8 mouse cellular contexts compared by ENCODE assay signal in genomic region chr14:34777810-34778209, GRCm38 (mm10). TPM values are rescaled to one million over a fixed set of nuclear protein-coding genes. Genes with fewer than 3 reads are reported as not detected.
A peak's percentile ranks its signal among the peaks of the same experiment; 100 is the strongest.
DNase-seq lines count a peak whose midpoint lies in the region; ATAC-seq and TF ChIP-seq lines count a peak whose summit lies in the region.

No protein-coding gene starts in this region.

- H3K4me2 ChIP-seq in hindbrain, postnatal 0 days (ENCODE audit: low read depth, low read length): no peak overlapping the region
- H3K4me2 ChIP-seq in limb, embryonic 11.5 days (ENCODE audit: low read depth, severe bottlenecking): no peak overlapping the region

- whole genome bisulfite sequencing in hindbrain, postnatal 0 days: 12% methylated on average over 10 of the region's 10 CpGs
- 13% methylated on average over 10 of the region's 10 CpGs for WGBS in limb, embryonic 11.5 days

- no peaks in the 10 kb centered on the region for H3K4me1 ChIP-seq in hindbrain, postnatal 0 days (ENCODE audit: insufficient read depth, low read length)
- H3K4me1 ChIP-seq in limb, embryonic 11.5 days (ENCODE audit: control insufficient read depth, insufficient read depth, low read length): no peaks in the 10 kb centered on the region

- peak; percentile 90 for TF ChIP-seq CTCF in brain, embryonic 14.5 days (IDR thresholded peaks at IDR 0.05; ENCODE audit: borderline replicate concordance, extremely low read depth, insufficient read depth, insufficient read length)
- peak; percentile 91 for TF ChIP-seq CTCF in hindbrain, postnatal 0 days (IDR thresholded peaks at IDR 0.05; ENCODE audit: low read depth)

- ATAC-seq in erythroid progenitor cell, adult 5-6 weeks (replicated peaks; ENCODE audit: low FRiP score, poor library complexity, severe bottlenecking): 0 out of 2 replicates have a peak, but pooled peaks have one; percentile 31
- ATAC-seq in hindbrain, postnatal 0 days: peak; percentile 36; the same call in 1 of the 2 replicates
- peak; percentile 49; the same call in 1 of the 2 replicates for ATAC-seq in limb, embryonic 11.5 days (ENCODE audit: insufficient number of reproducible peaks, low FRiP score, low TSS enrichment, low read depth)

- H3K27ac ChIP-seq in hindbrain, postnatal 0 days: no peak overlapping the region
- H3K27ac ChIP-seq in limb, embryonic 11.5 days (replicated peaks; ENCODE audit: low read depth, low read length): no peak overlapping the region

- no peak overlapping the region for H3K9ac ChIP-seq in hindbrain, postnatal 0 days (replicated peaks; ENCODE audit: low read length)
- H3K9ac ChIP-seq in limb, embryonic 11.5 days (ENCODE audit: low read length): no peak overlapping the region

- no peak overlapping the region for H3K4me3 ChIP-seq in hindbrain, postnatal 0 days (ENCODE audit: low read length)
- H3K4me3 ChIP-seq in limb, embryonic 11.5 days (ENCODE audit: low read depth, low read length): no peak overlapping the region

- H3K27me3 ChIP-seq in hindbrain, postnatal 0 days (ENCODE audit: insufficient read depth, low read length): no peaks in the 10 kb centered on the region
- H3K27me3 ChIP-seq in limb, embryonic 11.5 days (ENCODE audit: control insufficient read depth, insufficient read depth, low read length): no peaks in the 10 kb centered on the region

- H3K9me3 ChIP-seq in hindbrain, postnatal 0 days (ENCODE audit: low read length): no peaks in the 10 kb centered on the region
- no peaks in the 10 kb centered on the region for H3K9me3 ChIP-seq in limb, embryonic 11.5 days (ENCODE audit: control insufficient read depth, low read length)

- no peaks in the 10 kb centered on the region for H3K36me3 ChIP-seq in hindbrain, postnatal 0 days (ENCODE audit: insufficient read depth, low read length)
- H3K36me3 ChIP-seq in limb, embryonic 11.5 days (ENCODE audit: control insufficient read depth, insufficient read depth, low read length): no peaks in the 10 kb centered on the region

- TF ChIP-seq POLR2A in brain, embryonic 14.5 days (IDR thresholded peaks at IDR 0.05; ENCODE audit: borderline replicate concordance, extremely low read depth, insufficient read depth, insufficient read length, poor library complexity, severe bottlenecking): no peak

- DNase-seq in 3134 (ENCODE audit: extremely low read depth, insufficient read length, low spot score): peak; percentile 21
- DNase-seq in CD4-positive helper T cell, adult 2 months (ENCODE audit: low read depth, low spot score): peak; percentile 72
- peak; percentile 85 for DNase-seq in brain, embryonic 14.5 days (ENCODE audit: low read depth)
- peak; percentile 82 for DNase-seq in hindbrain, postnatal 0 days (ENCODE audit: low spot score)
- DNase-seq in limb, embryonic 11.5 days (ENCODE audit: low spot score): peak; percentile 81
- peak; percentile 33 to 34 for DNase-seq in natural killer cell, adult 2 months (ENCODE audit: low spot score in 2 of 2)
- DNase-seq in urinary bladder, postnatal 36 days (ENCODE audit: low spot score in 2 of 2): no peak

RNA-seq across cellular contexts. Expression of gene Grid1, which starts 42.1 kb away (rescaled TPM):
- 7.3 and 14.8 TPM in 2 replicates for polyA plus RNA-seq in brain, embryonic 14.5 days (2012; rRNA removed)
- total RNA-seq in erythroid progenitor cell, adult 5-6 weeks (2015; ENCODE audit: low replicate concordance): not detected in 2 replicates
- 0.64 TPM in 1 of 2 replicates, not detected in the other for total RNA-seq in erythroid progenitor cell, adult 5-6 weeks (2017; ENCODE audit: low replicate concordance)
- 33.7 and 36.7 TPM in 2 replicates for total RNA-seq in hindbrain, postnatal 0 days (2014; rRNA removed)
- 8.1 and 8.6 TPM in 2 replicates for polyA plus RNA-seq in hindbrain, postnatal 0 days (2015; fragmentation: Nextera tagmentation; extraction: Ambion mirVana)
- polyA plus RNA-seq in limb, embryonic 11.5 days (2014; fragmentation: Nextera tagmentation; extraction: Ambion mirVana): 0.17 TPM in 1 of 2 replicates, not detected in the other

Comparison
In these comparisons a context has a peak if more than half of its experiments do, and no peak if none do; other contexts are left out.
1. DNase-seq: peak in 3134 (single experiment), CD4-positive helper T cell, adult 2 months (single experiment), brain, embryonic 14.5 days (single experiment), hindbrain, postnatal 0 days (single experiment), limb, embryonic 11.5 days (single experiment) and natural killer cell, adult 2 months (2 of 2); none in urinary bladder, postnatal 36 days (0 of 2).
2. Peak in every context shown above with its lines, with median percentiles within 50 percentile points of each other: ATAC-seq.